Mouse (Mus musculus): ENCODE data around the gene Ube2d1.

Ube2d1 gene

GRCm38 (mm10) chr10:71284511-71285125 lies 444 bp downstream of the Ube2d1 start:
- no peak for DNase-seq (ENCODE audit: inconsistent ontology term)

- DNase-seq (ENCODE audit: inconsistent ontology term): peak; percentile 30
Observed at GRCm38 (mm10) chr10:71284131-71284510, 941 bp downstream of the Ube2d1 start.

- DNase-seq (ENCODE audit: inconsistent ontology term): no peak
Observed at GRCm38 (mm10) chr10:71273008-71273739, 11.9 kb downstream of the Ube2d1 start.

GRCm38 (mm10) chr10:71267973-71268372 lies 17.1 kb downstream of the Ube2d1 start:
- no peak for DNase-seq (ENCODE audit: inconsistent ontology term)

GRCm38 (mm10) chr10:71267511-71267910 lies 17.6 kb downstream of the Ube2d1 start:
- DNase-seq (ENCODE audit: inconsistent ontology term): no peak

- no peak for DNase-seq (ENCODE audit: inconsistent ontology term)
Observed at GRCm38 (mm10) chr10:71265067-71265466, 20.0 kb downstream of the Ube2d1 start.

- DNase-seq (ENCODE audit: inconsistent ontology term): no peak
Observed at GRCm38 (mm10) chr10:71261637-71262036, 23.4 kb downstream of the Ube2d1 start.

GRCm38 (mm10) chr10:71258943-71259342 lies 26.1 kb downstream of the Ube2d1 start:
- no peak for DNase-seq (ENCODE audit: inconsistent ontology term)

GRCm38 (mm10) chr10:71258516-71258915 lies 26.5 kb downstream of the Ube2d1 start:
- no peak for DNase-seq (ENCODE audit: inconsistent ontology term)

GRCm38 (mm10) chr10:71253147-71253546 lies 31.9 kb downstream of the Ube2d1 start:
- no peak for DNase-seq (ENCODE audit: inconsistent ontology term)

GRCm38 (mm10) chr10:71252421-71252820 lies 32.6 kb downstream of the Ube2d1 start:
- DNase-seq (ENCODE audit: inconsistent ontology term): no peak

GRCm38 (mm10) chr10:71251846-71252245 lies 33.2 kb downstream of the Ube2d1 start:
- DNase-seq (ENCODE audit: inconsistent ontology term): no peak

- DNase-seq (ENCODE audit: inconsistent ontology term): no peak
Observed at GRCm38 (mm10) chr10:71251256-71251655, 33.8 kb downstream of the Ube2d1 start.

- no peak for DNase-seq (ENCODE audit: inconsistent ontology term)
Observed at GRCm38 (mm10) chr10:71250472-71250871, 34.6 kb downstream of the Ube2d1 start.

GRCm38 (mm10) chr10:71249086-71249880 lies 35.8 kb downstream of the Ube2d1 start:
- DNase-seq (ENCODE audit: inconsistent ontology term): no peak

- DNase-seq (ENCODE audit: inconsistent ontology term): no peak
Observed at GRCm38 (mm10) chr10:71246956-71247355, 38.1 kb downstream of the Ube2d1 start.

GRCm38 (mm10) chr10:71239479-71240120 lies 45.5 kb downstream of the Ube2d1 start:
- DNase-seq (ENCODE audit: inconsistent ontology term): no peak

- no peak for DNase-seq (ENCODE audit: inconsistent ontology term)
Observed at GRCm38 (mm10) chr10:71238240-71238554, 46.9 kb downstream of the Ube2d1 start, which contains the start of gene Tfam. Tfam (minus strand) TSS chr10:71238280.

GRCm38 (mm10) chr10:71237516-71238239 lies 47.4 kb downstream of the Ube2d1 start:
- peak; percentile 98 for DNase-seq (ENCODE audit: inconsistent ontology term)

GRCm38 (mm10) chr10:71234071-71234470 lies 51.0 kb downstream of the Ube2d1 start:
- DNase-seq (ENCODE audit: inconsistent ontology term): no peak

GRCm38 (mm10) chr10:71225894-71226293 lies 59.2 kb downstream of the Ube2d1 start:
- peak; percentile 39 for DNase-seq (ENCODE audit: inconsistent ontology term)

Measured in Muller cell, postnatal 12 days (primary cell).